Mouse (Mus musculus): ENCODE data around the gene Supt4a. TPM values are rescaled to one million over a fixed set of nuclear protein-coding genes. Genes with fewer than 3 reads are reported as not detected.

Supt4a gene
- polyA plus RNA-seq, 1 experiment from 2014 or later, result 111 TPM

DNA sequence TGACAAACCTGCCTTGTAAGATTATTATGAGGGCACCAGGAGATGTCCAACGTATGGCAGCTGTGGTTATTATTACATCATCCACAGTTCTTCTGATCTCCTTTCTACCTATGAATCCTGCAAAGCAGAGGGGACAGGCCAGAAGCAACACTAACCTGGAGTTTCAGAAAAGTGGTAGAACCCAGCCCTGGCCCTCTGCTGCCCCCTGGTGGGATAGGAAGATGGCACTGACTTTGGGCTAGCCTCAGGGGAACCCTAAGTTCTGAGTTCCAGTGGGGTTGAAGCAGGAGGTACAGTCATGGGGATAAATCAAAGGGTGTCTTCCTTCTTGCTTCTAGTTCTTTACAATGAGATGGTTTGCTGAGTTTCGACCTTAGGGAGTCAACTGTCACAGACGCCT, 33.6 kb downstream of the Supt4a start:
- WGBS, result 56% methylated on average over 3 of the region's 3 CpGs
- Histone ChIP-seq H3K27me3 (replicated peaks; ENCODE audit: control insufficient read depth, insufficient read depth, low read length) (no peaks in the 10 kb centered on the region; the same call in 1 of the 2 replicates), H3K4me3 (ENCODE audit: low read length) (no peak overlapping the region), H3K4me2 (ENCODE audit: low read depth, low read length) (no peak overlapping the region), H3K9ac (ENCODE audit: low read depth, low read length) (no peak overlapping the region), H3K4me1 (ENCODE audit: control insufficient read depth, insufficient read depth, low read length) (no peaks in the 10 kb centered on the region), H3K27ac (ENCODE audit: low read length) (no peak overlapping the region), H3K36me3 (ENCODE audit: control insufficient read depth, insufficient read depth, low read length) (no peaks in the 10 kb centered on the region), H3K9me3 (ENCODE audit: control insufficient read depth, low read length) (no peaks in the 10 kb centered on the region)
- no peak for ATAC-seq

- no peak overlapping the region for H3K27ac ChIP-seq (ENCODE audit: low read length)
- no peaks in the 10 kb centered on the region for H3K36me3 ChIP-seq (ENCODE audit: control insufficient read depth, insufficient read depth, low read length)
- H3K4me2 ChIP-seq (ENCODE audit: low read depth, low read length), result no peak overlapping the region
- 91% methylated on average over 3 of the region's 3 CpGs for WGBS
- no peak overlapping the region for H3K4me3 ChIP-seq (ENCODE audit: low read length)
- no peak for ATAC-seq
- no peaks in the 10 kb centered on the region for H3K9me3 ChIP-seq (ENCODE audit: control insufficient read depth, low read length)
- no peaks in the 10 kb centered on the region for H3K4me1 ChIP-seq (ENCODE audit: control insufficient read depth, insufficient read depth, low read length)
- H3K9ac ChIP-seq (ENCODE audit: low read depth, low read length), result no peak overlapping the region
- no peaks in the 10 kb centered on the region for H3K27me3 ChIP-seq (replicated peaks; ENCODE audit: control insufficient read depth, insufficient read depth, low read length)
These were observed 35.0 kb downstream of the Supt4a start for GRCm38 (mm10) chr11:87772354-87772753.

DNA sequence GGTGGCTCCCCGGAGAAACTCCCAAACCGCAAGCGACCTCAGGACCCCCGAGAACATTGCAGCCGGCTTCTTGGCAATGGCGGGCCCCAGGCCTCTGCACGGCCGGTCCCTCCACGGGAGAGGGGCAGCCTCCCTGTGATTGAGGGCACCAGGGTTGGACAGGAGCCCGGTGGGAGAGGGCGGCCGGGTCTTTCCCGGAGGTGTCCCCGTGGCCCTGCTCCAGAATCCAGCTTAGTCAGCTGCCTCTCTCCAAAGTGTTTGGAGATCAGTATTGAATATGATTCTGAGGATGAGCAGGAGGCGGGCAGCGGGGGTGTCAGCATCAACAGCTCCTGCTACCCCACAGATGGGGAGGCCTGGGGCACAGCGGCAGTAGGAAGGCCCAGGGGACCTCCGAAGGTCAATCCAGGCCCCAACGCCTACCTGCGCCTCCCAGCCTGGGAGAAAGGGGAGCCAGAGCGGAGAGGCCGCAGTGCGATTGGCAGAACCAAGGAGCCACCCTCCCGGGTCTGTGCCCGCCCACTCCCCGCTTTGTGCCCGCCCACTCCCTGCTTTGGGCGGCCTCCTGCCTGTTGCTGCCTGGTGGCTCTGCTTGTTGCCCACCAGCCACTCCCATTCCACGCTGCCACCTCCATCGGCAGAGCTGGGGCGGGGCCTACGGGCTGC, 40.9 kb downstream of the Supt4a start:
- peak overlapping the region; percentile 44 for H3K4me3 ChIP-seq (ENCODE audit: low read length)
- peak overlapping the region; percentile 72 for H3K9ac ChIP-seq (ENCODE audit: low read depth, low read length)

GRCm38 (mm10) chr11:87778915-87779314, 41.6 kb downstream of the Supt4a start:
- ATAC-seq, result 0 out of 2 replicates have a peak, but pooled peaks have one; percentile 23
- H3K9ac ChIP-seq (ENCODE audit: low read depth, low read length), result peak overlapping the region; percentile 72; the same call in 1 of the 2 replicates

More for the DNA sequence above, 40.9 kb downstream of the Supt4a start:
- 13% methylated on average over 32 of the region's 32 CpGs for WGBS
- peak; percentile 93 for ATAC-seq
- Histone ChIP-seq H3K27me3 (replicated peaks; ENCODE audit: control insufficient read depth, insufficient read depth, low read length) (0 out of 2 replicates have a peak, but pooled peaks cover 2% of the 10 kb centered on the region), H3K27ac (ENCODE audit: low read length) (no peak overlapping the region), H3K4me1 (ENCODE audit: control insufficient read depth, insufficient read depth, low read length) (peaks cover 14% of the 10 kb centered on the region), H3K4me2 (ENCODE audit: low read depth, low read length) (peak overlapping the region; percentile 75), H3K9me3 (ENCODE audit: control insufficient read depth, low read length) (no peaks in the 10 kb centered on the region), H3K36me3 (ENCODE audit: control insufficient read depth, insufficient read depth, low read length) (no peaks in the 10 kb centered on the region)

DNA sequence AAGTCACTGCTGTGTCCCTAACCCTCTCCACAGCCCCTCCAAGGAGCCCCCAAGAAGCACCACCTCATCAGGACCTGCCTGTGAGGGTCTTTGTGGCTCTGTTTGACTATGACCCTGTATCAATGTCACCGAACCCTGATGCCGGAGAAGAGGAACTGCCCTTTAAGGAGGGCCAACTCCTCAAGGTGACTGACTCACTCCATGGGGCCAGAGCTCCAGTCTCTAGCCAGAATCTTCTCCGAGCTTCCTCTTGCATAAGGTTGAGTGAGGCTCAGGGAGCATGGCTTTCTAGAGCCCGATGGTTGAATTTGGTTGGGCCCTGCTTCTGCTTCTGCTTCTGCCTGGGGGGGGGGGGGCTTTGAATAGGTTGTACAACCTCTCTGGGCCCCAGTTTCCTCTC, 42.0 kb downstream of the Supt4a start:
- no peak overlapping the region for H3K4me3 ChIP-seq (ENCODE audit: low read length)
- H3K4me2 ChIP-seq (ENCODE audit: low read depth, low read length), result no peak overlapping the region
- 0 out of 2 replicates have a peak, but pooled peaks cover 2% of the 10 kb centered on the region for H3K27me3 ChIP-seq (replicated peaks; ENCODE audit: control insufficient read depth, insufficient read depth, low read length)
- no peaks in the 10 kb centered on the region for H3K36me3 ChIP-seq (ENCODE audit: control insufficient read depth, insufficient read depth, low read length)
- no peak overlapping the region for H3K27ac ChIP-seq (ENCODE audit: low read length)
- H3K4me1 ChIP-seq (ENCODE audit: control insufficient read depth, insufficient read depth, low read length), result peaks cover 14% of the 10 kb centered on the region
- no peak for ATAC-seq
- no peaks in the 10 kb centered on the region for H3K9me3 ChIP-seq (ENCODE audit: control insufficient read depth, low read length)
- WGBS, result 86% methylated on average over 4 of the region's 4 CpGs
- H3K9ac ChIP-seq (ENCODE audit: low read depth, low read length), result no peak overlapping the region

More at GRCm38 (mm10) chr11:87778915-87779314, 41.6 kb downstream of the Supt4a start:
- Histone ChIP-seq H3K4me2 (ENCODE audit: low read depth, low read length) (peak overlapping the region; percentile 75), H3K27me3 (replicated peaks; ENCODE audit: control insufficient read depth, insufficient read depth, low read length) (0 out of 2 replicates have a peak, but pooled peaks cover 2% of the 10 kb centered on the region), H3K4me1 (ENCODE audit: control insufficient read depth, insufficient read depth, low read length) (peaks cover 14% of the 10 kb centered on the region), H3K9me3 (ENCODE audit: control insufficient read depth, low read length) (no peaks in the 10 kb centered on the region), H3K4me3 (ENCODE audit: low read length) (peak overlapping the region; percentile 44), H3K27ac (ENCODE audit: low read length) (no peak overlapping the region), H3K36me3 (ENCODE audit: control insufficient read depth, insufficient read depth, low read length) (no peaks in the 10 kb centered on the region)
- WGBS, result 30% methylated on average over 12 of the region's 12 CpGs

DNA sequence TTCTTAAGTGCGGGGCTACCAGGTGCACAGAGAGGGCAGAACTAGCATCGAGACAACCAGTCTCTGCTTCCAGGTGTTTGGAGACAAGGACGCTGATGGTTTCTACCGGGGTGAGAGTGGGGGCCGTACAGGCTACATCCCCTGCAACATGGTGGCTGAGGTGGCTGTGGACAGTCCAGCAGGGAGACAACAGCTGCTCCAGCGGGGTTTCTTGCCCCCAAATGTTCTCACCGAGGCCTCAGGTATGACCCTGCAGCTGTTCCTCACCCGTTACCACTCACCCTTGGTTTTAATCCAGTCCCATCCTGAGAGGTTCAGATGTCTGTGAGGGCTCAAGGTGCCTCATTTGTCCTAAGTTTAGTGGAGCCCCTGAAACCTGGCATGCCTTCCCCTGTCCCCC, 42.8 kb downstream of the Supt4a start:
- Histone ChIP-seq H3K9me3 (ENCODE audit: control insufficient read depth, low read length) (no peaks in the 10 kb centered on the region), H3K4me3 (ENCODE audit: low read length) (no peak overlapping the region), H3K36me3 (ENCODE audit: control insufficient read depth, insufficient read depth, low read length) (no peaks in the 10 kb centered on the region), H3K4me1 (ENCODE audit: control insufficient read depth, insufficient read depth, low read length) (peaks cover 14% of the 10 kb centered on the region), H3K9ac (ENCODE audit: low read depth, low read length) (no peak overlapping the region), H3K27ac (ENCODE audit: low read length) (no peak overlapping the region), H3K4me2 (ENCODE audit: low read depth, low read length) (no peak overlapping the region), H3K27me3 (replicated peaks; ENCODE audit: control insufficient read depth, insufficient read depth, low read length) (0 out of 2 replicates have a peak, but pooled peaks cover 2% of the 10 kb centered on the region)
- no peak for ATAC-seq
- WGBS, result 82% methylated on average over 8 of the region's 8 CpGs

DNA sequence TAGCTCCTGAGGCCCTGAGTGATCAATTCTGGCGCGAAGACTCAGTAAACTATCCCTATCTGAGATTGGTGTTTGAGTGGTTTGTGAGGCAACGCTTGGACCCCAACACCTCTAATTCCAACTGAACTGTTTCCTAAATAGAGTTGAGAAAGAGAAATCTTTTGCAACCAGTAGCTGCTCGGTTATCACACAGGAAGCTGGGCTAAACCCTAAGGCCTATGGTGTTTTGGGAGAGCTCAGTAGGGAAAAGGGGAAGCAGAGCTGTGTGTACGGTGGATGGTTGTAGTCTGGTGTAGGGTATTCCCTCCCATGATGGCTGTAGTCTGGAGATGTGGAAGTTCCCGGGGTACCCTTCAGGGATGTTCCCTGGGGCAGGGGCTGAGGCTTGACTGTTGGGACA, 52.7 kb downstream of the Supt4a start:
- Histone ChIP-seq H3K4me3 (ENCODE audit: low read length) (no peak overlapping the region), H3K4me1 (ENCODE audit: control insufficient read depth, insufficient read depth, low read length) (no peaks in the 10 kb centered on the region), H3K4me2 (ENCODE audit: low read depth, low read length) (no peak overlapping the region), H3K27me3 (replicated peaks; ENCODE audit: control insufficient read depth, insufficient read depth, low read length) (no peaks in the 10 kb centered on the region), H3K36me3 (ENCODE audit: control insufficient read depth, insufficient read depth, low read length) (no peaks in the 10 kb centered on the region), H3K27ac (ENCODE audit: low read length) (no peak overlapping the region), H3K9me3 (ENCODE audit: control insufficient read depth, low read length) (no peaks in the 10 kb centered on the region), H3K9ac (ENCODE audit: low read depth, low read length) (no peak overlapping the region)
- no peak for ATAC-seq
- WGBS, result 87% methylated on average over 6 of the region's 6 CpGs

MicroRNAs encoded within 50 kb of the gene (microRNA counts, 519-probe panel; counts per million panel counts)
- microRNA mmu-miR-142-3p, result 3,480 counts per million, percentile 88 among the panel's probes with 10 or more counts
- 3,212 counts per million, percentile 83 among the panel's probes with 10 or more counts for microRNA mmu-miR-142-5p

Small RNA genes lying within 50 kb of the gene (microRNA-seq; reads per million reads assigned to microRNA genes)
- not detected for gene Mir142
- gene Mir142b, result not detected

Other genes with a start within 250 kb of the Supt4a start
- not detected in 2 replicates for gene Gm11492, start 170.9 kb upstream of the Supt4a start, polyA plus RNA-seq (2015; fragmentation: Nextera tagmentation; extraction: Ambion mirVana)
- 30.6 and 31.4 TPM in 2 replicates for gene Sept4, start 168.6 kb upstream of the Supt4a start, polyA plus RNA-seq (2015; fragmentation: Nextera tagmentation; extraction: Ambion mirVana)
- 26.1 and 31.3 TPM in 2 replicates for gene Mtmr4, start 145.4 kb upstream of the Supt4a start, polyA plus RNA-seq (2015; fragmentation: Nextera tagmentation; extraction: Ambion mirVana)
- 0.15 and 0.17 TPM in 2 replicates for gene Hsf5, start 120.4 kb upstream of the Supt4a start, polyA plus RNA-seq (2015; fragmentation: Nextera tagmentation; extraction: Ambion mirVana)
- gene Rnf43, start 74.8 kb upstream of the Supt4a start, polyA plus RNA-seq (2015; fragmentation: Nextera tagmentation; extraction: Ambion mirVana), result 11.2 and 12.4 TPM in 2 replicates
- gene Tspoap1, start 23.0 kb downstream of the Supt4a start, polyA plus RNA-seq (2015; fragmentation: Nextera tagmentation; extraction: Ambion mirVana), result 0.83 and 1.2 TPM in 2 replicates
- 1.8 and 6.1 TPM in 2 replicates for gene Mpo, start 56.0 kb downstream of the Supt4a start, polyA plus RNA-seq (2015; fragmentation: Nextera tagmentation; extraction: Ambion mirVana)
- gene Lpo, start 90.7 kb downstream of the Supt4a start, polyA plus RNA-seq (2015; fragmentation: Nextera tagmentation; extraction: Ambion mirVana), result 0.04 TPM in 1 of 2 replicates, not detected in the other
- 9.2 and 9.3 TPM in 2 replicates for gene Mks1, start 115.7 kb downstream of the Supt4a start, polyA plus RNA-seq (2015; fragmentation: Nextera tagmentation; extraction: Ambion mirVana)
- gene Epx, start 138.0 kb downstream of the Supt4a start, polyA plus RNA-seq (2015; fragmentation: Nextera tagmentation; extraction: Ambion mirVana), result 0.06 and 0.11 TPM in 2 replicates
- gene Olfr462, start 154.7 kb downstream of the Supt4a start, polyA plus RNA-seq (2015; fragmentation: Nextera tagmentation; extraction: Ambion mirVana), result not detected in 2 replicates
- not detected in 2 replicates for gene Olfr463, start 159.8 kb downstream of the Supt4a start, polyA plus RNA-seq (2015; fragmentation: Nextera tagmentation; extraction: Ambion mirVana)
- not detected in 2 replicates for gene Olfr464, start 183.4 kb downstream of the Supt4a start, polyA plus RNA-seq (2015; fragmentation: Nextera tagmentation; extraction: Ambion mirVana)
- 27.9 and 30.5 TPM in 2 replicates for gene Dynll2, start 250.0 kb downstream of the Supt4a start, polyA plus RNA-seq (2015; fragmentation: Nextera tagmentation; extraction: Ambion mirVana)